Mouse (Mus musculus) midbrain, embryonic 15.5 days (tissue): Measurements from ENCODE around the gene 4430402I18Rik. TPM values are rescaled to one million over a fixed set of nuclear protein-coding genes. Genes with fewer than 3 reads are reported as not detected.
"Not testable (repeated sequence)": the region's sequence is repeated elsewhere in the genome, so short reads cannot be mapped to it uniquely, and the experiment has no call there.

ENCODE experiments used
- ATAC-seq: fragments of 200-750 bp; cut with Nextera tagmentation; replicated peaks from 2 replicates; pipeline ENCODE4 v1.8.0; 2017; ENCODE audit warnings: moderate TSS enrichment
- H3K27ac ChIP-seq: fragments of 300-500 bp; sonication (generic); 2 replicates; pipeline ENCODE4 v1.5.1; 2015; ENCODE audit warnings: mild to moderate bottlenecking, inconsistent platforms
- H3K27me3 ChIP-seq: fragments of 300-500 bp; sonication (generic); replicated peaks from 2 replicates; pipeline ENCODE4 v1.6.1; 2015; ENCODE audit warnings: inconsistent platforms
- H3K36me3 ChIP-seq: fragments of 300-500 bp; sonication (generic); replicated peaks from 2 replicates; pipeline ENCODE4 v1.6.1; 2015; ENCODE audit warnings: inconsistent platforms
- H3K4me1 ChIP-seq: fragments of 300-500 bp; sonication (generic); 2 replicates; pipeline ENCODE4 v1.6.1; 2015; ENCODE audit warnings: inconsistent platforms
- H3K4me2 ChIP-seq: fragments of 300-500 bp; sonication (generic); 2 replicates; pipeline ENCODE4 v1.6.1; 2015; ENCODE audit warnings: inconsistent platforms, mild to moderate bottlenecking, moderate library complexity
- H3K4me3 ChIP-seq: fragments of 300-500 bp; sonication (generic); 2 replicates; pipeline ENCODE4 v1.5.1; 2015; ENCODE audit warnings: mild to moderate bottlenecking, inconsistent platforms
- H3K9ac ChIP-seq: fragments of 300-500 bp; sonication (generic); 2 replicates; pipeline ENCODE4 v1.6.1; 2015; ENCODE audit warnings: mild to moderate bottlenecking, inconsistent platforms
- H3K9me3 ChIP-seq: fragments of 300-500 bp; sonication (generic); 2 replicates; pipeline ENCODE4 v1.6.1; 2016; ENCODE audit warnings: inconsistent platforms
- WGBS: fragments of 180-500 bp; shearing (Covaris S2); methylation state at CpG from one replicate; pipeline ENCODE4 v1.1.7; 2015; ENCODE audit warnings: mixed read lengths; 5-methylcytosine and 5-hydroxymethylcytosine counted together
- polyA plus RNA-seq: library from polyadenylated mRNA; unstranded; fragments of >200 nt; fragmentation: Nextera tagmentation; extraction: Ambion mirVana; gene quantifications from 2 replicates; pipeline ENCODE4 v1.2.1, GENCODE M21; 2015

4430402I18Rik gene
- 0.92 and 1.3 TPM in 2 replicates for polyA plus RNA-seq

DNA sequence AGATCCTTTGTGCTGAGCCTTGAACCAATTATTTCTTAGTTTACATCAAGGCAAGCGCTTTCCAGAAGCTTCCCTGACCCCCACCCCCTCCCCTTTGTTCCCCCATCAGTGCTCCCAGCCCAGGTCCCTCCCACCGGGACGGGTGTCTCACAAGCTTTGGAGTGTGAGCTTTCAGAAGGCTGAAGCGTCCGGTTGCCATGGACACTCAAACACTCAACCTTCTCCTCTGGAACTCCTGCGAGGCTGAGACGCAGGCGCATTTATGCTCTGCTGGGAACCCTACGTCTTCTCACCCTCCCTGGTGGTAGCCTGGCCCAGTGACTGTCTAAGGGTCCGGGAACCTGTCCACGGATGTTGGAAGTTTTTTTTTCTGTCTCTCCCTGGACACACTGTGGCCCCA lies at the start of gene 4430402I18Rik:
4430402I18Rik (minus strand) TSS at position 149 of the 400 bp plus-strand sequence.
- Histone ChIP-seq H3K36me3 (no peaks in the 10 kb centered on the region), H3K9me3 (no peaks in the 10 kb centered on the region), H3K4me1 (peaks cover 22% of the 10 kb centered on the region), H3K27ac (no peak within 1 kb of the TSS), H3K4me3 (peak within 1 kb of the TSS; percentile 11; the same call in 1 of the 2 replicates), H3K4me2 (peak within 1 kb of the TSS; percentile 34), H3K9ac (no peak within 1 kb of the TSS), H3K27me3 (no peaks in the 10 kb centered on the region)
- 4% methylated on average over 11 of the region's 11 CpGs for WGBS
- peak; percentile 25; the same call in 1 of the 2 replicates for ATAC-seq

DNA sequence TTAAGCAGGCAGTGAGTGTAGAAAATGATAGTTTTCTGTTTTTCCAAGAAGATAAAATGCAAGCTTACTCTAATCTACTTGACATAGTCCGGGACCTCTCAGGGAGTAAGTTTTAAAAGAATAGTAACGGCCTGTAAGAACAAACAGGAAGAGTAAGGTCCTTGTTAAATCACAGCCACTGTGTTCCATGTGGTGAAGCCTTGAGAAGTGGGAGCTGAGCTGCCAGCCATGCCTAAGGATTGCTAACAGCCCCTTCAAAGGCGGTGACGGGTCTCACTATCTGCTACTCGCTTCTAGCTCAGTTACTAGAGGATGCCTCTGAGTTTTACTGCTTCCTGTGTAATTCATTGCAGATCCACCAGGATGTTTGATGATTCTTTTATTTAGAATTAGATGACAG lies 49.2 kb upstream of the 4430402I18Rik start:
- H3K36me3 ChIP-seq, result peaks cover 24% of the 10 kb centered on the region; the same call in 1 of the 2 replicates
- ATAC-seq, result no peak

GRCm38 (mm10) chr19:29016204-29016765 lies 48.7 kb upstream of the 4430402I18Rik start:
- Histone ChIP-seq H3K9ac (no peak overlapping the region), H3K9me3 (no peaks in the 10 kb centered on the region), H3K27ac (no peak overlapping the region), H3K36me3 (peaks cover 29% of the 10 kb centered on the region; the same call in 1 of the 2 replicates), H3K4me3 (no peak overlapping the region), H3K4me2 (no peak overlapping the region), H3K27me3 (no peaks in the 10 kb centered on the region), H3K4me1 (no peaks in the 10 kb centered on the region)
- WGBS, result 93% methylated on average over 5 of the region's 5 CpGs
- ATAC-seq, result no peak

More for the DNA sequence above, 49.2 kb upstream of the 4430402I18Rik start:
- no peaks in the 10 kb centered on the region for H3K4me1 ChIP-seq
- 86% methylated on average over 5 of the region's 5 CpGs for WGBS
- no peaks in the 10 kb centered on the region for H3K9me3 ChIP-seq
- H3K9ac ChIP-seq, result no peak overlapping the region
- no peak overlapping the region for H3K4me2 ChIP-seq
- no peak overlapping the region for H3K27ac ChIP-seq
- H3K27me3 ChIP-seq, result no peaks in the 10 kb centered on the region
- H3K4me3 ChIP-seq, result no peak overlapping the region

DNA sequence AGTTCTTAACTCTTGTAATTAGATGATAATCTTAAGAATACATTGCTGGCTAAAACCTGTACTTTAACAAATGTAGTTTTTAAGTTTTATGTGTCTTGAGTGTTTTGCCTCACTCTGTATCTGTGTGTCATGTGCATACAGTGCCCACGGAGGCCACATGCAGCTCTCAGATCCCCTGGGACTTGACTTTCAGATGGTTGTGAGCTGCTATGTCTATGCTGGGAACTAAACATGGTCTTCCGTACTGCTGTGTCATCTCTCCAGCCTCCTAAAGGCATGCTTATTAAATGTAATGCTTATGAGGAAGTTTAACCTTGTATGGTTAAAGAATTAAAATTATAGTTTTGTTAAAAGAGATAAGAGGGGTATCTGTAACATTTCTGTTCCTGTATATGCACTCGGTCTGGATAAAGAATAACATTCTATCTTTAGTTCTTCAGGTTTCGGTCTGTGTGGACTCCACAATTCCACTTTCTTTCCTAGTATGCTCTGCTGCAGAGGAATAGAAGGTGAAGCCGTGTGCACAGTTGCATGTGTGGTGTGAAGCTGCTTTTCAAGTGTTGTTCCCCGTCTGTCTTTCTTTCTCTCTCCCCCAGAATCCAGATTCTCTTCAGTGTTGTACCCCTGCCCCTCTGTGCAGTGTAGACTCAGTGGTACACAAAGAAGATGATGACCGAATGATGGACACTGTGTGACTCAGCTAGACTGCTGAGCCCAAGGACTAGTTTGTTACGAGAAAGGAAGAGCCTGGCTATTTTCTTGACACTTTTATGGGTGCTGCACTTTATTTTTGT lies 48.0 kb upstream of the 4430402I18Rik start:
- Histone ChIP-seq H3K9ac (no peak overlapping the region), H3K4me1 (no peaks in the 10 kb centered on the region), H3K27me3 (no peaks in the 10 kb centered on the region), H3K36me3 (peaks cover 29% of the 10 kb centered on the region; the same call in 1 of the 2 replicates), H3K4me3 (no peak overlapping the region), H3K9me3 (no peaks in the 10 kb centered on the region), H3K27ac (no peak overlapping the region), H3K4me2 (no peak overlapping the region)
- no peak for ATAC-seq
- WGBS, result 90% methylated on average over 8 of the region's 8 CpGs

- 91% methylated on average over 5 of the region's 5 CpGs for WGBS
- H3K27ac ChIP-seq, result no peak overlapping the region
- H3K9ac ChIP-seq, result no peak overlapping the region
- no peak overlapping the region for H3K4me3 ChIP-seq
- no peak for ATAC-seq
- H3K4me2 ChIP-seq, result no peak overlapping the region
- H3K4me1 ChIP-seq, result no peaks in the 10 kb centered on the region
- no peaks in the 10 kb centered on the region for H3K27me3 ChIP-seq
- no peaks in the 10 kb centered on the region for H3K9me3 ChIP-seq
- H3K36me3 ChIP-seq, result peaks cover 26% of the 10 kb centered on the region; the same call in 1 of the 2 replicates
These were observed 47.0 kb upstream of the 4430402I18Rik start for GRCm38 (mm10) chr19:29014466-29015055.

GRCm38 (mm10) chr19:29011355-29011990 lies 43.9 kb upstream of the 4430402I18Rik start:
- H3K36me3 ChIP-seq, result peaks cover 32% of the 10 kb centered on the region; the same call in 1 of the 2 replicates

GRCm38 (mm10) chr19:29009046-29009445 lies 41.4 kb upstream of the 4430402I18Rik start:
- no peak overlapping the region for H3K4me2 ChIP-seq
- no peak for ATAC-seq
- H3K36me3 ChIP-seq, result peaks cover 24% of the 10 kb centered on the region; the same call in 1 of the 2 replicates
- H3K9me3 ChIP-seq, result no peaks in the 10 kb centered on the region
- no peak overlapping the region for H3K4me3 ChIP-seq
- no peak overlapping the region for H3K9ac ChIP-seq
- H3K4me1 ChIP-seq, result no peaks in the 10 kb centered on the region
- no peak overlapping the region for H3K27ac ChIP-seq
- 91% methylated on average over 11 of the region's 11 CpGs for WGBS
- no peaks in the 10 kb centered on the region for H3K27me3 ChIP-seq

More at GRCm38 (mm10) chr19:29011355-29011990, 43.9 kb upstream of the 4430402I18Rik start:
- Histone ChIP-seq H3K4me2 (no peak overlapping the region), H3K4me3 (no peak overlapping the region), H3K27ac (no peak overlapping the region), H3K27me3 (no peaks in the 10 kb centered on the region), H3K4me1 (no peaks in the 10 kb centered on the region), H3K9me3 (no peaks in the 10 kb centered on the region), H3K9ac (no peak overlapping the region)
- 87% methylated on average over 12 of the region's 12 CpGs for WGBS
- no peak for ATAC-seq

- Histone ChIP-seq H3K27me3 (no peaks in the 10 kb centered on the region), H3K9ac (no peak overlapping the region), H3K9me3 (no peaks in the 10 kb centered on the region), H3K4me2 (no peak overlapping the region), H3K27ac (no peak overlapping the region), H3K4me3 (no peak overlapping the region), H3K4me1 (no peaks in the 10 kb centered on the region), H3K36me3 (peaks cover 24% of the 10 kb centered on the region; the same call in 1 of the 2 replicates)
- 88% methylated on average over 3 of the region's 3 CpGs for WGBS
- ATAC-seq, result no peak
These were observed 40.6 kb upstream of the 4430402I18Rik start for GRCm38 (mm10) chr19:29008069-29008706.

GRCm38 (mm10) chr19:29000321-29000720 lies 32.7 kb upstream of the 4430402I18Rik start:
- H3K4me2 ChIP-seq, H3K27me3 ChIP-seq, H3K9me3 ChIP-seq, H3K4me3 ChIP-seq, H3K27ac ChIP-seq, H3K4me1 ChIP-seq, ATAC-seq, H3K9ac ChIP-seq: not testable (repeated sequence)
- WGBS, result 97% methylated on average over 16 of the region's 16 CpGs
- peaks cover 21% of the 10 kb centered on the region for H3K36me3 ChIP-seq

GRCm38 (mm10) chr19:28997976-28998630 lies 30.5 kb upstream of the 4430402I18Rik start:
- H3K9me3 ChIP-seq, result no peaks in the 10 kb centered on the region
- WGBS, result 95% methylated on average over 4 of the region's 4 CpGs

DNA sequence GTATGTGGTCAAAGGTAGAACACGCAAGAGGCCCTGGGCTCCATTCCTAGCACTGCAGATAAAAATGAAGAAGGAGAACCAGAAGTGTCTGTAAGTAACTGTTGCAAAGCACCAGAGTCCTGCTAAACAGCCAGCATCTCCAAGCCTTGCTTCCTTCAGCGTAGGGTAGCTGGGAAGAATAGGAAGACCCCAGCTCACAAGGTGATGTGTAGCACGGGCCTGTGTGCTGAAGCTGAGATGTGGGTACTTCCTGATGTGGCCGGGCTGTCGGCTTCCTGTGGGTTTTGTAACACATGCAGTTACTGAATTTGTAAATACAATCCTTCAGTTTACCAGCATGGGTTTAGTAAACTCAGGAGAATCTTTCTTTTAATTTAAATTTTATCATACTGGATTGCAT lies 27.8 kb upstream of the 4430402I18Rik start:
- 90% methylated on average over 5 of the region's 5 CpGs for WGBS
- no peak overlapping the region for H3K27ac ChIP-seq
- no peak overlapping the region for H3K9ac ChIP-seq
- H3K27me3 ChIP-seq, result no peaks in the 10 kb centered on the region
- H3K4me3 ChIP-seq, result no peak overlapping the region
- no peak overlapping the region for H3K4me2 ChIP-seq
- no peak for ATAC-seq
- no peaks in the 10 kb centered on the region for H3K9me3 ChIP-seq
- H3K36me3 ChIP-seq, result peaks cover 15% of the 10 kb centered on the region; the same call in 1 of the 2 replicates
- peaks cover 12% of the 10 kb centered on the region for H3K4me1 ChIP-seq

More at GRCm38 (mm10) chr19:28997976-28998630, 30.5 kb upstream of the 4430402I18Rik start:
- Histone ChIP-seq H3K27me3 (no peaks in the 10 kb centered on the region), H3K4me3 (no peak overlapping the region), H3K4me1 (0 out of 2 replicates have a peak, but pooled peaks cover 3% of the 10 kb centered on the region), H3K27ac (no peak overlapping the region), H3K36me3 (peaks cover 24% of the 10 kb centered on the region), H3K4me2 (no peak overlapping the region), H3K9ac (no peak overlapping the region)
- no peak for ATAC-seq
